Mouse (Mus musculus): ENCODE results near the gene Sept9. TPM values are rescaled to one million over a fixed set of nuclear protein-coding genes. Genes with fewer than 3 reads are reported as not detected.

The Sept9 gene
- polyA plus RNA-seq, 1 experiment: 118 TPM

DNA sequence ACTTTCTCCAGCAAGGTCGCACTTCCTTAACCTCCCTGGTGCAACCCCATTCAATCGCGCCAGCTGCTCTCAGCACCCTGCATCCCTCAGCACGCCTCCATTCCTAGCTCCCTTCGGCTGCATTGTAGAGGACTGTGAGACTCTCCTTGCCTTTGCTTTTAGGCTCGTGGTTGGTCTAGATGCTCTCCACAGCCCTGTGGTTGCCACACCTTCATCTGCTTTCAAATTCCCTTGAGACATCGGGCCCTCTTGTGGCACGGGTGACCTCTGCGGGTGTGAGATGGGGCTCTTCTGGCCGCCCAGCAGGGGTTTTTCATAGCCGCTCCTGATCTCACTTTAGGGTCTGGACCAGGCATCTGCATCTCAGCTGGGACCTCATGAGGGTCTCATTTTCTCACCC is 203.1 kb downstream of the Sept9 start:
- 0 out of 2 replicates have a peak, but pooled peaks cover 2% of the 10 kb centered on the region for H3K4me1 ChIP-seq (ENCODE audit: control insufficient read depth, insufficient read depth, insufficient read length, low read length)
- no peak overlapping the region for H3K27ac ChIP-seq (replicated peaks; ENCODE audit: low read depth, low read length)
- H3K4me3 ChIP-seq (ENCODE audit: insufficient read depth, low read depth, low read length): no peak overlapping the region

DNA sequence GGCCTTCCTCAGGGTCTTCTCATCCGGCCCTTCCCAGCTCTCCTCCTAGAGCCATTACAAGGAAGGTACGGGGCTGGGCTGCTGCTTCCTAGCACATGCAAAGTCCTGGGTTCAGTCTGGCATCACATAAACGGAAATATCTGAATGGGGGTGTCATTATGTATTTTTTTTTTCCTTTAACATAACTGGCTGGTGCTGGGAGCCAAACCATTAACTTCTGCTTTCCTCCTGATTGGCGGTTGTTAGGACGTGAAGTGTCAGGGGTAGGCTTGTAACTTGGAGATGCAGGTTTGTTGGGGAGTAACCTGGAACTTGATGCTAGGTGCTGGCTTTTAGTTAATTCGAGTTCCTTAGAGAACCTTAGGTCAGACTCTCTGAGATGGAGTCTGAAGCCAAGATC is 203.6 kb downstream of the Sept9 start:
- H3K27ac ChIP-seq (replicated peaks; ENCODE audit: low read depth, low read length): no peak overlapping the region
- no peak overlapping the region for H3K4me3 ChIP-seq (ENCODE audit: insufficient read depth, low read depth, low read length)
- 0 out of 2 replicates have a peak, but pooled peaks cover 2% of the 10 kb centered on the region for H3K4me1 ChIP-seq (ENCODE audit: control insufficient read depth, insufficient read depth, insufficient read length, low read length)

DNA sequence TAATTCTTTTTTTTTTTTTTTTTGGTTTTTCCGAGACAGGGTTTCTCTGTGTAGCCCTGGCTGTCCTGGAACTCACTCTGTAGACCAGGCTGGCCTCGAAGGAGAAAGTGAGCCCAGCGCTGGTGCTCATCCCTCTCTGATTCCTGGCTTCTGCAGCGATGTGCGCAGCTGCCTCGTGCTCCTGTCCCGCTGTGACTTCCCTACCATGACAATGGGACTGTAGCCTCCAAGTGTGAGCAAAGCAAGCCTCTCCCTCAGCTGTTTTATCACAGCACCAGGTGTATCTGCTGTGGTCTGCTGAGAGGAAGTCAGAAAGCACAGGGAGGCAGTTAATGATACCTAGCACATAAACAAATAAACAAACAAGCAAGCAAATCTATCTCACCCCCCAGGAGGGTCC is 204.3 kb downstream of the Sept9 start:
- Histone ChIP-seq H3K4me1 (ENCODE audit: control insufficient read depth, insufficient read depth, insufficient read length, low read length) (0 out of 2 replicates have a peak, but pooled peaks cover 2% of the 10 kb centered on the region), H3K27ac (replicated peaks; ENCODE audit: low read depth, low read length) (no peak overlapping the region), H3K4me3 (ENCODE audit: insufficient read depth, low read depth, low read length) (no peak overlapping the region)

DNA sequence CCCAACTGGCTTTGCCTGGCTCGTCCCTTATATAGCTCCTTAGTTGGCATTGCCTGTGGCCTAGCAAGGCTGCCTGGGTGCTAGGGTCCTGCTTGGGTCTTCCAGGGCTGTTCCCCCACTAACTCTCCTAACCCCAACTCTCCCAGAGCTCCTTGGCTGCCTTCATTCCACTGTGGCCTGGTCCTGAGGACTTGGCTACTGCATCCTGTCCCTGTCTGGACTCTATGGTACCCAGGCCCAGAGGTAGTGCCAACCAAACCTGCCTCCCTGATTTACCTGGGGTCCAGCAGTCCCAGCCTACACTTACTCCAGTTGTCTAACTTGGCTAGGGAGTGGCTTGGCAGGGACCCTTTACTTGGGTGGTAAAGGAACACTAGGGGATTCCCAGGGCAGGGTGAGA is 207.2 kb downstream of the Sept9 start:
- no peak overlapping the region for H3K4me3 ChIP-seq (ENCODE audit: insufficient read depth, low read depth, low read length)
- H3K27ac ChIP-seq (replicated peaks; ENCODE audit: low read depth, low read length): no peak overlapping the region
- 0 out of 2 replicates have a peak, but pooled peaks cover 2% of the 10 kb centered on the region for H3K4me1 ChIP-seq (ENCODE audit: control insufficient read depth, insufficient read depth, insufficient read length, low read length)

DNA sequence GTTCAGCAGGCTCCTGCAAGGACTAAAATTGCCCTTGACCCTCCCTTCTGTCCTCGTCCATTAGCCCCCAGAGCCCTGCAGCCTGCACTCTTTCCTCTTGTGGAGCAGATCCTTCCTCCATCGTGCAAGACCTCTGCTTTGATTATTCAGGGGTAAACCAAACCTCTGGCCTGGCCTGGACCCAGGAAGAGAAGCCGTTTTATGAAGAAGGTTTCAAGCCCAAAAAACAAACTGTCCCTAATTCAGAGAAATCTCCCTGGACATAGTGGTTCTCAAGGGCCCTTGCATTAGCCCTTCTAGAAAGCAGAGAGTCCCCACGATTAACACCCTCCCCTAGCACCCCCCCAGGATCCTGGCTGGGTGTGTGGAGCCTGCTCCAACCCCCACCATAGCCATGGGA is 207.7 kb downstream of the Sept9 start:
- no peak overlapping the region for H3K4me3 ChIP-seq (ENCODE audit: insufficient read depth, low read depth, low read length)
- no peak overlapping the region for H3K27ac ChIP-seq (replicated peaks; ENCODE audit: low read depth, low read length)
- H3K4me1 ChIP-seq (ENCODE audit: control insufficient read depth, insufficient read depth, insufficient read length, low read length): 0 out of 2 replicates have a peak, but pooled peaks cover 2% of the 10 kb centered on the region

DNA sequence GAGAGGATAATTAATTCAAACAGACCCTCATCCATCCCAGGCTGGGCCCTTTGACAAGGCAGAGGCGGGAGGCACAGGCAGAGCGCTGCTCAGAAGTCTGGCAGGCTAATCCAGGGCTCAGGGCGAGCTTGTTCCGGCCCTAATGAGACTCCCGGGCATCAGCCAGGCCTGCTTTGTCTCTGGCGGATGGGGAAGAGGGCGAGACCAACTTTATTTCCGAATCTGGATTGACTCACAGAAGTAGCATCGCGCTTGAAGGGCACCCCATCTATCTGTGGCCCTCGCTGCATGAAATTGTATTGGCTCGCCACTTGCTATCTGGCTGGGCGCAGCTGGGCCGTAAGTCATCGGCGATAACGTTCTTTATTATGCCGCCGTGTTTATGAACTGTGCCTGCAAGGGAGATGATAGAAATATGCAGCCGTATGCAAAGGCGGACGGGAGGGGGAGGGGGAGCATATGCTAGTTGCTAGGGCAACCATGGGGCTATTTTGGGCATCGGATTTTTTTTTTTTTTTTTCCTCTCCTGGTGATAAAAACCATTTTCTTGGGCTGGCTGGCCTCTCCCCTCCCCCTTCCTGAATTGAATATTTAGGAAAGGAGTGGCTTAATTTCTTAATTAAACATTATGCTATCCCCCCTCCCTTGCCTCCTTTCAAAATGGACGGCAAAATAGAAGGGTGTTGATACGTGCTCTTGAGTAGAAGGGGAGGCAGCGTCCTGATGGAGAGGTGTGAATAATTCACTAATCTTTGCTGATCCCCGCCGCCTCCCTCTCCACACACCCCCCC is 208.4 kb downstream of the Sept9 start:
- Histone ChIP-seq H3K27ac (replicated peaks; ENCODE audit: low read depth, low read length) (no peak overlapping the region), H3K4me1 (ENCODE audit: control insufficient read depth, insufficient read depth, insufficient read length, low read length) (0 out of 2 replicates have a peak, but pooled peaks cover 2% of the 10 kb centered on the region), H3K4me3 (ENCODE audit: insufficient read depth, low read depth, low read length) (peak overlapping the region; percentile 37)

DNA sequence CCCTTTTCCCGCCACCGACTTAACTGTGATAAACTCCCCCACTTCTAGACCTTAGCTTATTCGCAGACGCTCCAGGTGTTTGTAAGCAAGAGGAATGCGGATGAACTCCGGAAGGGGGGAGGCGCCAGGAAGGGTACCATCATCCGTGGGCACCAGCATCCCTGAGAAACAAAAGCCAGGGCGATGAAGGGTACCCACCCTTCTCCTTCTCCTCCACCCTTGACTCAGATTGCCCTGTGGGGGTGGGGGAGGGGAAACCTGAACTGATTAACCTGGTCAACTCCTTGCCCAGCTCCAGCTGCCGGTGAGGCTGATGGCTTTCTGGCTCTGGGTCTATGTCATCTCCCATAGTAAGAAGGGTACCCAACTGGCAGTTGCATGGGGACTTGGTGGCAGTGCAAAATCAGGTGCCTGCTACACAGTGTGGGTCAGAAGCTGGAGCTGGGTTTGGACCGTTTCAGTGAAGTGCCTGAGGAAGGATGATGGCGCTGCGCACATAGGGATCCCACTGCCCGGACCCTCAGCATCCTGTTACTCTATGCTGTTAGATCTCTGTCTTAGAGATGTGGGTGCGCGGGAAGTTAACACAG is 209.1 kb downstream of the Sept9 start:
- Histone ChIP-seq H3K27ac (replicated peaks; ENCODE audit: low read depth, low read length) (no peak overlapping the region), H3K4me1 (ENCODE audit: control insufficient read depth, insufficient read depth, insufficient read length, low read length) (0 out of 2 replicates have a peak, but pooled peaks cover 2% of the 10 kb centered on the region), H3K4me3 (ENCODE audit: insufficient read depth, low read depth, low read length) (no peak overlapping the region)

DNA sequence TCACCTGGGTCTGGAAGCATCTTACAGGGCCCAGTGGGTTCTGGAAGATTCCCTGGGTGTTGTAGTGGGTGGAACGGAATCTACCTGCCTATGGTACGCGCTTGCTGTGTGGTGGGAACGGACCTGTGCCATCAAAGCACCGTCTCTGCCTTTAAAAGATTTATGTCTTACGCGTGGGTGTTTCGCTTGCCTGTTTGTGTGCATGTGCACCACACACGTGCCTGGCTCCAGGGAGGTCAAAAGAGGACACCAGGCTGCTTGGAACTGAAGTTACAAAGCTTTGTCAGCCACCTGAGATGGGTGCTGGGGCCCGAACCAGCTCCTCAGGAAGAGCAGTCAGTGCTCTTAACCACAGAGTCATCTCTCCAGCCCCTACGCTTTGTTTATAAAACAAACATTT is 209.9 kb downstream of the Sept9 start:
- no peak overlapping the region for H3K27ac ChIP-seq (replicated peaks; ENCODE audit: low read depth, low read length)

DNA sequence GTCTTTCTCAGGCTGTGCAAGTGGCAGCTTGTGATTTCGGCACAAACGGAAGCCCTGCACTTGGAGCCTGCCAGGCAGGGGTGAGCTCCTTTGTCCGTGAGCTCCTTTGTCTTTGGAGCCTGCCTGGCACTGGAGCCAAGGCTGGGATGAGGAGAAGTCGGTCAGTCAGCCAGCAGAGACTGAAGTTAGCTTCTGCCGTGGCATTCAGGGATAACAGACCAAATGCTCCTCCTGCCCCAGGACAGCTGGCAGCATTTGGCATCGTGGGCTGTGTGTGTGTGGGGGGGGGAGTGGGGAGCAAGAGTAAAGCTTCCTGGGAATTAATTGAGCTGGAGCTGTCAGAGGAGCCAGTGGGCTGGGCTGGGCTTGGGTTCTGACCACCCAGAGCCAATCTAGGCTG is 210.6 kb downstream of the Sept9 start:
- Histone ChIP-seq H3K4me1 (ENCODE audit: control insufficient read depth, insufficient read depth, insufficient read length, low read length) (peaks cover 10% of the 10 kb centered on the region; the same call in 1 of the 2 replicates), H3K4me3 (ENCODE audit: insufficient read depth, low read depth, low read length) (no peak overlapping the region), H3K27ac (replicated peaks; ENCODE audit: low read depth, low read length) (no peak overlapping the region)

More for the DNA sequence above, 209.9 kb downstream of the Sept9 start:
- Histone ChIP-seq H3K4me1 (ENCODE audit: control insufficient read depth, insufficient read depth, insufficient read length, low read length) (0 out of 2 replicates have a peak, but pooled peaks cover 6% of the 10 kb centered on the region), H3K4me3 (ENCODE audit: insufficient read depth, low read depth, low read length) (no peak overlapping the region)

DNA sequence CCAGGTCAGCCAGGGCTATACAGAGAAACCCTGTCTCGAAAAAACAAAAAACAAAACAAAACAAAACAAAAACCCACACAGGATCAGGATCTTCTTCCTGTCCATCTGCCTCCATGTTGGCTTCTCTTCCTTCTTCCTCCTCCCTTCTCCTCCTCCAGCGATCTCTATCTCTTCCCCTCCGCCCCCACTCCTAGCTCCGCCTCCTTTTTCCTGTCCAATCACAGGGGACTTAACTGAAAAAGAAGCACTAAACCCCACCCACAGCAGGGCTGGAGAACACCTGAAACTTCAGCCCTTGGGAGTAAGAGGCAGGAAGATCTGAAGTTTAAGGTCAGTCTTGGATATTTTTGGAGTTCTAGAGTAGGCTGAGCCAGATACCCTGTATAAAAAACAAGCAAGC is 212.2 kb downstream of the Sept9 start:
- Histone ChIP-seq H3K27ac (replicated peaks; ENCODE audit: low read depth, low read length) (no peak overlapping the region), H3K4me3 (ENCODE audit: insufficient read depth, low read depth, low read length) (no peak overlapping the region), H3K4me1 (ENCODE audit: control insufficient read depth, insufficient read depth, insufficient read length, low read length) (peaks cover 11% of the 10 kb centered on the region; the same call in 1 of the 2 replicates)

Other genes starting within 250 kb of the Sept9 start
- 35.4 and 37.4 TPM in 2 replicates for gene Sec14l1, start 84.5 kb upstream of the Sept9 start, polyA plus RNA-seq (2012; ENCODE audit: insufficient read depth, insufficient read length, missing spikeins)